Mouse (Mus musculus) G1E (cell line): Measurements from ENCODE around the gene Ppara.

ENCODE experiments used
- CTCF ChIP-seq: IDR thresholded peaks from 2 replicates; pipeline ENCODE4 v1.5.1; 2012; ENCODE audit warnings: low read depth, low read length, inconsistent platforms, mixed read lengths
- GATA1 ChIP-seq: IDR thresholded peaks from 2 replicates; pipeline ENCODE4 v1.6.1; 2012; ENCODE audit warnings: borderline replicate concordance, low read length, inconsistent platforms, mixed read lengths
- GATA2 ChIP-seq: IDR thresholded peaks from 2 replicates; pipeline ENCODE4 v1.6.1; 2012; ENCODE audit warnings: low read depth, low read length, inconsistent platforms, borderline replicate concordance
- POLR2AphosphoS5 ChIP-seq: IDR thresholded peaks from 2 replicates; pipeline ENCODE4 v1.6.1; 2012; ENCODE audit warnings: low read depth, low read length, inconsistent platforms; ENCODE audit not compliant: insufficient replicate concordance
- TAL1 ChIP-seq: conservative IDR thresholded peaks from 2 replicates; pipeline ENCODE4 v1.6.1; 2012; ENCODE audit warnings: low read depth, low read length, inconsistent platforms, mixed read lengths

DNA sequence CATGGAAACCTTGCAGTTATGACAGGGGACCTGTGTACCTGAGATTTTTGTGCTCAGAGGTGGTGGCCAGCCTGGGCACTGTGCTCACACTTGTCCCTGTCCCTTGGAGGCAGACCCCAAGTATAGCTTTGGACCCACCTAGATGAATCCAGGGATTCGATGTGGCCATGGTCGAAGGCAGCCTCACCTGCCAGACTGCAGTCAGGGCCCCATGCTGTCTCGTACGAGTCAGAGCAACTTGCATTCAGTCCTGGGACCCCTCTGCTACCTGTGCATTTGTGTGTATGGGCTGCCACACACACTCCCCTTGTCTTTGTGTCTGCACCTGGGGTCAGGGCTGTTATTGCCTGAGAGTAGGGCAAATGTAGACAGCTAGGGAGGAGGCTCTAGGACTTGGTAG lies 39.5 kb upstream of the Ppara start:
- TF ChIP-seq CTCF (no peak), GATA1 (no peak), TAL1 (no peak), POLR2AphosphoS5 (no peak), GATA2 (no peak)
